Mouse (Mus musculus): ENCODE measurements around the gene Atf7. TPM values are rescaled to one million over a fixed set of nuclear protein-coding genes. Genes with fewer than 3 reads are reported as not detected.

Gene Atf7
- total RNA-seq, 2 experiments from 2014 or later, result 45.9 to 56.2 TPM

- intact Hi-C loops (cut with DNase I), result no loop called here
- DNase-seq (ENCODE audit: low spot score), result no peak
These were observed 120.0 kb downstream of the Atf7 start for GRCm38 (mm10) chr15:102505073-102505769.

- DNase-seq (ENCODE audit: low spot score), result no peak
- intact Hi-C loops (cut with DNase I), result no loop called here
These were observed 121.1 kb downstream of the Atf7 start for GRCm38 (mm10) chr15:102503924-102504782.

- intact Hi-C loops (cut with DNase I), result no loop called here
These were observed 121.8 kb downstream of the Atf7 start, which contains the start of gene Gm10337 for GRCm38 (mm10) chr15:102503447-102503846. Gene Gm10337, plus strand, starts transcription at chr15:102503722.

GRCm38 (mm10) chr15:102502254-102502840 is 122.9 kb downstream of the Atf7 start:
- intact Hi-C loops (cut with DNase I), result no loop called here
- no peak for DNase-seq (ENCODE audit: low spot score)

More at GRCm38 (mm10) chr15:102503447-102503846, 121.8 kb downstream of the Atf7 start, which contains the start of gene Gm10337:
- no peak for DNase-seq (ENCODE audit: low spot score)

- no peak for DNase-seq (ENCODE audit: low spot score)
- intact Hi-C loops (cut with DNase I), result no loop called here
These were observed 124.0 kb downstream of the Atf7 start for GRCm38 (mm10) chr15:102501084-102501814.

GRCm38 (mm10) chr15:102500479-102500878 is 124.8 kb downstream of the Atf7 start:
- DNase-seq (ENCODE audit: low spot score), result no peak
- intact Hi-C loops (cut with DNase I), result no loop called here

GRCm38 (mm10) chr15:102499851-102500250 is 125.4 kb downstream of the Atf7 start:
- DNase-seq (ENCODE audit: low spot score), result no peak
- intact Hi-C loops (cut with DNase I), result no loop called here

- no peak for DNase-seq (ENCODE audit: low spot score)
- intact Hi-C loops (cut with DNase I), result no loop called here
These were observed 125.9 kb downstream of the Atf7 start for GRCm38 (mm10) chr15:102499370-102499769.

- intact Hi-C loops (cut with DNase I), result no loop called here
- no peak for DNase-seq (ENCODE audit: low spot score)
These were observed 126.9 kb downstream of the Atf7 start for GRCm38 (mm10) chr15:102498322-102498721.

GRCm38 (mm10) chr15:102487664-102488063 is 137.6 kb downstream of the Atf7 start:
- intact Hi-C loops (cut with DNase I), result no loop called here

GRCm38 (mm10) chr15:102485853-102486252 is 139.4 kb downstream of the Atf7 start:
- DNase-seq (ENCODE audit: low spot score), result no peak
- intact Hi-C loops (cut with DNase I), result loop anchor here (1.0 kb wide), 1 partner anchor 13 kb away; no protein-coding TSS in a partner anchor

More at GRCm38 (mm10) chr15:102487664-102488063, 137.6 kb downstream of the Atf7 start:
- DNase-seq (ENCODE audit: low spot score), result no peak

GRCm38 (mm10) chr15:102483136-102483535 is 142.1 kb downstream of the Atf7 start:
- no peak for DNase-seq (ENCODE audit: low spot score)
- intact Hi-C loops (cut with DNase I), result no loop called here

Small RNA genes within 50 kb of the gene (microRNA-seq; reads per million reads assigned to microRNA genes)
- not detected for gene Mir688

Other genes starting within 250 kb of the Atf7 start
- gene Sp1, start 219.3 kb downstream of the Atf7 start, total RNA-seq (2021), result 10 to 100 TPM; 42.7 to 44.4 TPM
- under 1 TPM; 0.68 to 0.84 TPM for gene Amhr2, start 180.1 kb downstream of the Atf7 start, total RNA-seq (2021)
- gene Prr13, start 166.4 kb downstream of the Atf7 start, total RNA-seq (2021), result 10 to 100 TPM; 20.6 to 21.0 TPM
- 100 to 1,000 TPM; 458 to 504 TPM for gene Pcbp2, start 154.9 kb downstream of the Atf7 start, total RNA-seq (2021)
- gene Gm10337, start 121.7 kb downstream of the Atf7 start, total RNA-seq (2021), result not detected
- gene Map3k12, start 108.4 kb downstream of the Atf7 start, total RNA-seq (2021), result 1 to 10 TPM; 3.2 to 4.5 TPM
- 10 to 100 TPM; 46.6 to 47.6 TPM for gene Tarbp2, start 107.3 kb downstream of the Atf7 start, total RNA-seq (2021)
- 1 to 10 TPM; 2.5 to 2.8 TPM for gene Npff, start 100.5 kb downstream of the Atf7 start, total RNA-seq (2021)
- not detected for gene Gm28047, start 397 bp downstream of the Atf7 start, total RNA-seq (2021)
- 10 to 100 TPM; 38.9 to 50.4 TPM for gene Atp5g2, start 46.9 kb upstream of the Atf7 start, total RNA-seq (2021)
- gene Calcoco1, start 96.7 kb upstream of the Atf7 start, total RNA-seq (2021), result 100 to 1,000 TPM in 1 of 2 experiments, 10 to 100 TPM in 1; 93.5 to 106 TPM